Mouse (Mus musculus) bone marrow, adult 2 months (tissue): ENCODE measurements around the gene Tns3.

Source experiments
- CTCF ChIP-seq: fragments of 200-500 bp; IDR thresholded peaks from 2 replicates; pipeline ENCODE4 v1.5.1; 2011; ENCODE audit warnings: low read length, control low read depth; ENCODE audit not compliant: control insufficient read depth, insufficient read depth
- POLR2A ChIP-seq: fragments of 200-500 bp; IDR thresholded peaks from 2 replicates; pipeline ENCODE4 v1.6.1; 2011; ENCODE audit warnings: low read depth, mild to moderate bottlenecking, control low read depth, low read length, borderline replicate concordance; ENCODE audit not compliant: control insufficient read depth

GRCm38 (mm10) chr11:8659061-8659460, 5.3 kb downstream of the Tns3 start:
- no peak for TF ChIP-seq CTCF
- no peak for TF ChIP-seq POLR2A
